28 mouse cellular contexts compared by ENCODE assay signal in genomic region chr7:35589485-35589884, GRCm38 (mm10). TPM values are rescaled to one million over a fixed set of nuclear protein-coding genes. Genes with fewer than 3 reads are reported as not detected.
DNase-seq lines count a peak whose midpoint lies in the region; ATAC-seq lines count a peak whose summit lies in the region.
"Had no signal": no experiment of that assay in that cellular context is flagged by ENCODE, and none has a peak within 500 bp of the region (broad histone marks: within the 10 kb centered on the region; RNA-seq: fewer than 3 reads in every experiment).

No protein-coding gene starts in this region.

- WGBS in liver, embryonic 16.5 days (ENCODE audit: insufficient replicate concordance): 35% methylated on average over 7 of the region's 7 CpGs
- 87% methylated on average over 7 of the region's 7 CpGs for whole genome bisulfite sequencing in hindbrain, embryonic 10.5 days

- H3K9me3 ChIP-seq in erythroblast, embryonic 14.5 days (ENCODE audit: control insufficient read depth, low read length): peaks cover under 1% of the 10 kb centered on the region; the same call in 1 of the 2 replicates
- H3K9me3 ChIP-seq in liver, embryonic 16.5 days (replicated peaks; ENCODE audit: control insufficient read depth, low read length): no peaks in the 10 kb centered on the region
- H3K9me3 ChIP-seq in hindbrain, embryonic 10.5 days: no peaks in the 10 kb centered on the region
- H3K9me3 ChIP-seq: embryonic facial prominence, embryonic 15.5 days; forebrain, embryonic 12.5 days; midbrain, embryonic 10.5 days; neural tube, embryonic 15.5 days had no signal

- peak overlapping the region; percentile 69 for H3K27ac ChIP-seq in liver, embryonic 16.5 days (ENCODE audit: low read length)
- H3K27ac ChIP-seq in hindbrain, embryonic 10.5 days: no peak overlapping the region
- H3K27ac ChIP-seq: forebrain, embryonic 12.5 days; midbrain, embryonic 10.5 days; neural tube, embryonic 15.5 days had no signal

- H3K27me3 ChIP-seq in erythroblast, embryonic 14.5 days (ENCODE audit: control insufficient read depth): peaks cover 9% of the 10 kb centered on the region
- H3K27me3 ChIP-seq in liver, embryonic 16.5 days (ENCODE audit: control insufficient read depth, insufficient read depth, low read depth, low read length): peaks cover 9% of the 10 kb centered on the region
- H3K27me3 ChIP-seq in hindbrain, embryonic 10.5 days (ENCODE audit: insufficient read depth, poor library complexity, severe bottlenecking): peaks cover 8% of the 10 kb centered on the region

- ATAC-seq in erythroblast, adult 5-6 weeks (replicated peaks; ENCODE audit: low FRiP score, poor library complexity, severe bottlenecking): no peak
- no peak for ATAC-seq in liver, embryonic 16.5 days (ENCODE audit: low read depth)
- ATAC-seq: activated CD4-positive, CD25-positive, alpha-beta regulatory T cell, adult 4 months; hindbrain, embryonic 16.5 days; intestine, embryonic 16.5 days had no signal

- peaks cover 61% of the 10 kb centered on the region for H3K4me1 ChIP-seq in erythroblast, embryonic 14.5 days (ENCODE audit: control insufficient read depth)
- peaks cover 47% of the 10 kb centered on the region for H3K4me1 ChIP-seq in liver, embryonic 16.5 days (ENCODE audit: control insufficient read depth, low read depth, low read length)
- peaks cover 32% of the 10 kb centered on the region for H3K4me1 ChIP-seq in hindbrain, embryonic 10.5 days (replicated peaks)

- peak overlapping the region; percentile 37; the same call in 1 of the 2 replicates for H3K4me2 ChIP-seq in liver, embryonic 16.5 days (ENCODE audit: low read depth, low read length)
- H3K4me2 ChIP-seq: embryonic facial prominence, embryonic 15.5 days; forebrain, embryonic 12.5 days; heart, embryonic 11.5 days; neural tube, embryonic 15.5 days had no signal

- H3K9ac ChIP-seq in liver, embryonic 16.5 days (ENCODE audit: low read depth, low read length): no peak overlapping the region
- H3K9ac ChIP-seq: embryonic facial prominence, embryonic 15.5 days; forebrain, embryonic 12.5 days; neural tube, embryonic 15.5 days had no signal

- peak overlapping the region; percentile 52 for H3K4me3 ChIP-seq in erythroblast, embryonic 14.5 days (replicated peaks)
- no peak overlapping the region for H3K4me3 ChIP-seq in liver, embryonic 16.5 days (ENCODE audit: low read depth, low read length)
- no peak overlapping the region for H3K4me3 ChIP-seq in hindbrain, embryonic 10.5 days
- H3K4me3 ChIP-seq: embryonic facial prominence, embryonic 15.5 days; forebrain, embryonic 12.5 days; midbrain, embryonic 10.5 days; neural tube, embryonic 15.5 days had no signal

- H3K36me3 ChIP-seq in erythroblast, embryonic 14.5 days (ENCODE audit: control insufficient read depth): peaks cover 43% of the 10 kb centered on the region
- H3K36me3 ChIP-seq in liver, embryonic 16.5 days (ENCODE audit: control insufficient read depth, insufficient read depth): peaks cover 13% of the 10 kb centered on the region
- peaks cover 33% of the 10 kb centered on the region for H3K36me3 ChIP-seq in hindbrain, embryonic 10.5 days

- peak; percentile 32 for DNase-seq in CD4-positive helper T cell, adult 2 months (ENCODE audit: low read depth, low spot score)
- DNase-seq in liver: peak; percentile 29
- DNase-seq in hindbrain, embryonic 10.5 days (ENCODE audit: low spot score): no peak
- DNase-seq in lung, adult 18-20 months: no peak
- DNase-seq in adrenal gland, adult (ENCODE audit: inconsistent age in 2 of 2, low spot score in 1 of 2): no peak
- DNase-seq: adrenal gland, postnatal 14 days; cerebellum, adult 9-11 months; kidney, adult 9 months; kidney, postnatal 14 days; lung, postnatal 10 days; thymus, adult 2 months had no signal

RNA-seq across cellular contexts. Expression of gene Ankrd27, which starts 3.4 kb away (rescaled TPM):
- 2.0 and 4.3 TPM in 2 replicates for polyA plus RNA-seq in erythroblast, embryonic 14.5 days (2012)
- 11.5 and 35.4 TPM in 2 replicates for total RNA-seq in erythroblast, adult 5-6 weeks (2015; ENCODE audit: low replicate concordance)
- 12.3 and 20.6 TPM in 2 replicates for total RNA-seq in erythroblast, adult 5-6 weeks (2017; ENCODE audit: low replicate concordance)
- 23.3 and 23.9 TPM in 2 replicates for polyA plus RNA-seq in liver, embryonic 16.5 days (2015; fragmentation: Nextera tagmentation; extraction: Ambion mirVana)
- polyA plus RNA-seq in hindbrain, embryonic 10.5 days (2016; fragmentation: Nextera tagmentation; extraction: Ambion mirVana): 31.4 and 36.8 TPM in 2 replicates

RNA-seq across cellular contexts. Expression of gene Rgs9bp, which starts 4.1 kb away (rescaled TPM):
- 0.01 TPM in 1 of 2 replicates, not detected in the other for polyA plus RNA-seq in erythroblast, embryonic 14.5 days (2012)
- total RNA-seq in erythroblast, adult 5-6 weeks (2015; ENCODE audit: low replicate concordance): 0.42 and 1.7 TPM in 2 replicates
- total RNA-seq in erythroblast, adult 5-6 weeks (2017; ENCODE audit: low replicate concordance): 0.14 and 0.68 TPM in 2 replicates
- polyA plus RNA-seq in liver, embryonic 16.5 days (2015; fragmentation: Nextera tagmentation; extraction: Ambion mirVana): 0.04 and 0.06 TPM in 2 replicates
- polyA plus RNA-seq in hindbrain, embryonic 10.5 days (2016; fragmentation: Nextera tagmentation; extraction: Ambion mirVana): 0.18 and 0.26 TPM in 2 replicates
- polyA plus RNA-seq: liver, adult 2 months; midbrain, postnatal 0 days had no signal

RNA-seq across cellular contexts. Expression of gene Nudt19, which starts 33.4 kb away (rescaled TPM):
- polyA plus RNA-seq in erythroblast, embryonic 14.5 days (2012): 8.9 and 10.5 TPM in 2 replicates
- total RNA-seq in erythroblast, adult 5-6 weeks (2015; ENCODE audit: low replicate concordance): 55.3 and 55.8 TPM in 2 replicates
- total RNA-seq in erythroblast, adult 5-6 weeks (2017; ENCODE audit: low replicate concordance): 10.0 and 24.4 TPM in 2 replicates
- polyA plus RNA-seq in liver, embryonic 16.5 days (2015; fragmentation: Nextera tagmentation; extraction: Ambion mirVana): 50.7 and 54.6 TPM in 2 replicates
- 41.8 and 48.7 TPM in 2 replicates for polyA plus RNA-seq in hindbrain, embryonic 10.5 days (2016; fragmentation: Nextera tagmentation; extraction: Ambion mirVana)

RNA-seq across cellular contexts. Expression of gene Tdrd12, which starts 51.9 kb away (rescaled TPM):
- not detected in 2 replicates for polyA plus RNA-seq in erythroblast, embryonic 14.5 days (2012)
- total RNA-seq in erythroblast, adult 5-6 weeks (2015; ENCODE audit: low replicate concordance): not detected in 2 replicates
- total RNA-seq in erythroblast, adult 5-6 weeks (2017; ENCODE audit: low replicate concordance): 0.94 TPM in 1 of 2 replicates, not detected in the other
- polyA plus RNA-seq in liver, embryonic 16.5 days (2015; fragmentation: Nextera tagmentation; extraction: Ambion mirVana): 0.04 and 0.12 TPM in 2 replicates
- polyA plus RNA-seq in hindbrain, embryonic 10.5 days (2016; fragmentation: Nextera tagmentation; extraction: Ambion mirVana): 0.30 TPM in 1 of 2 replicates, not detected in the other
- total RNA-seq: adrenal gland, postnatal 14 days; common myeloid progenitor, adult 5-6 weeks; gastrocnemius, adult 8-10 months; granulocyte monocyte progenitor cell, adult 5-6 weeks; hematopoietic stem cell, adult 5-6 weeks; liver, adult 2 months had no signal
- polyA plus RNA-seq: activated CD4-positive, CD25-positive, alpha-beta regulatory T cell, adult 4 months; liver, adult 2 months; midbrain, embryonic 10.5 days had no signal

RNA-seq across cellular contexts. Expression of gene Pdcd5, which starts 57.8 kb away (rescaled TPM):
- polyA plus RNA-seq in erythroblast, embryonic 14.5 days (2012): 17.2 and 20.6 TPM in 2 replicates
- 5.2 and 45.3 TPM in 2 replicates for total RNA-seq in erythroblast, adult 5-6 weeks (2015; ENCODE audit: low replicate concordance)
- 16.6 and 17.1 TPM in 2 replicates for total RNA-seq in erythroblast, adult 5-6 weeks (2017; ENCODE audit: low replicate concordance)
- polyA plus RNA-seq in liver, embryonic 16.5 days (2015; fragmentation: Nextera tagmentation; extraction: Ambion mirVana): 109 and 113 TPM in 2 replicates
- 300 and 302 TPM in 2 replicates for polyA plus RNA-seq in hindbrain, embryonic 10.5 days (2016; fragmentation: Nextera tagmentation; extraction: Ambion mirVana)

Comparison
In these comparisons a context has a peak if more than half of its experiments do, and no peak if none do; other contexts are left out.
1. DNase-seq: peak in CD4-positive helper T cell, adult 2 months (single experiment) and liver (single experiment); none in hindbrain, embryonic 10.5 days (single experiment), lung, adult 18-20 months (0 of 2) and adrenal gland, adult (0 of 2).